Mouse (Mus musculus) CH12.LX (cell line): ENCODE measurements around the gene Bean1. TPM values are rescaled to one million over a fixed set of nuclear protein-coding genes. Genes with fewer than 3 reads are reported as not detected.

Experiments used
- DNase-seq: peaks from one replicate; pipeline ENCODE4 v3.0.0-alpha.2; 2013; ENCODE audit errors: extremely low read depth
- H3K27ac ChIP-seq: 2 replicates; pipeline ENCODE4 v1.5.1; 2012; ENCODE audit warnings: low read depth, mild to moderate bottlenecking, control low read depth, moderate library complexity; ENCODE audit not compliant: insufficient read depth
- H3K27me3 ChIP-seq: replicated peaks from 2 replicates; pipeline ENCODE3; 2012; ENCODE audit warnings: inconsistent platforms
- H3K36me3 ChIP-seq, 2 experiments: replicated peaks in 1 of 2; 2 replicates each; pipeline versions ENCODE3 to v1.6.1; 2012; ENCODE audit warnings: inconsistent platforms in 1 of 2, low read length in 1 of 2, mild to moderate bottlenecking in 1 of 2, mixed read lengths in 1 of 2, moderate library complexity in 1 of 2; ENCODE audit not compliant: control insufficient read depth in 1 of 2, insufficient read depth in 1 of 2
- H3K4me1 ChIP-seq, 2 experiments: 2 replicates each; pipeline ENCODE4 v1.6.1; 2012; ENCODE audit warnings: inconsistent platforms in 1 of 2, moderate library complexity in 1 of 2; ENCODE audit not compliant: insufficient read depth in 2 of 2, control insufficient read depth in 1 of 2
- H3K4me2 ChIP-seq: 2 replicates; pipeline ENCODE4 v1.6.1; 2012; ENCODE audit warnings: low read depth, mild to moderate bottlenecking, control low read depth; ENCODE audit not compliant: poor library complexity, insufficient read depth, severe bottlenecking
- H3K4me3 ChIP-seq, 3 experiments: fragments of 150-350 bp in 1 of 3; sonication (generic) in 1 of 3; replicated peaks in 1 of 3; 2 replicates each; pipeline versions ENCODE3 to v1.5.1; 2011 to 2012; ENCODE audit warnings: low read depth in 2 of 3, low read length in 2 of 3, mild to moderate bottlenecking in 2 of 3, moderate library complexity in 2 of 3, control low read depth in 1 of 3, improper control_type of control experiment in 1 of 3, inconsistent platforms in 1 of 3, mixed read lengths in 1 of 3; ENCODE audit not compliant: poor library complexity in 1 of 3
- H3K79me2 ChIP-seq: replicated peaks from 2 replicates; pipeline ENCODE4 v1.6.1; 2012; ENCODE audit warnings: mild to moderate bottlenecking, moderate library complexity; ENCODE audit not compliant: control insufficient read depth, poor library complexity, insufficient read depth, severe bottlenecking; ENCODE audit errors: extremely low read depth
- H3K9ac ChIP-seq: 2 replicates; pipeline ENCODE4 v1.6.1; 2012; ENCODE audit warnings: low read depth, mild to moderate bottlenecking, control low read depth, moderate library complexity; ENCODE audit not compliant: insufficient read depth
- H3K9me3 ChIP-seq: replicated peaks from 2 replicates; pipeline ENCODE3; 2012; ENCODE audit warnings: low read length, inconsistent platforms, mixed read lengths
- EP300 ChIP-seq: IDR thresholded peaks from 2 replicates; pipeline ENCODE4 v1.6.1; 2011; ENCODE audit warnings: low read length, improper control_type of control experiment
- ETS1 ChIP-seq: conservative IDR thresholded peaks from 2 replicates; pipeline ENCODE4 v1.6.1; 2012; ENCODE audit warnings: low read depth, mild to moderate bottlenecking, inconsistent platforms, low read length, improper control_type of control experiment, moderate library complexity
- GABPA ChIP-seq: IDR thresholded peaks from 2 replicates; pipeline ENCODE4 v1.6.1; 2012; ENCODE audit warnings: low read depth, low read length, improper control_type of control experiment, inconsistent platforms; ENCODE audit not compliant: insufficient replicate concordance
- HCFC1 ChIP-seq: IDR thresholded peaks from 2 replicates; pipeline ENCODE4 v1.6.1; 2012; ENCODE audit warnings: low read depth, mild to moderate bottlenecking, inconsistent platforms, low read length, improper control_type of control experiment
- IRF4 ChIP-seq: IDR thresholded peaks from 2 replicates; pipeline ENCODE4 v1.6.1; 2014; ENCODE audit warnings: low read depth, mild to moderate bottlenecking, inconsistent platforms, low read length, improper control_type of control experiment
- JUN ChIP-seq: IDR thresholded peaks from 2 replicates; pipeline ENCODE4 v1.6.1; 2011; ENCODE audit warnings: low read depth, mild to moderate bottlenecking, low read length, improper control_type of control experiment, moderate library complexity; ENCODE audit not compliant: insufficient read depth
- MAX ChIP-seq: IDR thresholded peaks from 2 replicates; pipeline ENCODE4 v1.6.1; 2011; ENCODE audit warnings: low read length, improper control_type of control experiment
- MAZ ChIP-seq: IDR thresholded peaks from 2 replicates; pipeline ENCODE4 v1.6.1; 2012; ENCODE audit warnings: low read depth, mild to moderate bottlenecking, inconsistent platforms, low read length, improper control_type of control experiment, moderate library complexity
- MYC ChIP-seq: IDR thresholded peaks from 2 replicates; pipeline ENCODE4 v1.6.1; 2011; ENCODE audit warnings: low read depth, mild to moderate bottlenecking, improper control_type of control experiment, low read length
- NRF1 ChIP-seq: IDR thresholded peaks from 2 replicates; pipeline ENCODE4 v1.6.1; 2014; ENCODE audit warnings: low read depth, mild to moderate bottlenecking, inconsistent platforms, low read length, improper control_type of control experiment, moderate library complexity
- PAX5 ChIP-seq: IDR thresholded peaks from 2 replicates; pipeline ENCODE4 v1.6.1; 2012; ENCODE audit warnings: low read length, inconsistent platforms, mixed read lengths
- POLR2AphosphoS2 ChIP-seq: IDR thresholded peaks from 2 replicates; pipeline ENCODE4 v1.6.1; 2011; ENCODE audit warnings: low read depth, low read length, improper control_type of control experiment
- SIN3A ChIP-seq: IDR thresholded peaks from 2 replicates; pipeline ENCODE4 v1.6.1; 2012; ENCODE audit warnings: low read length, improper control_type of control experiment, inconsistent platforms
- TBP ChIP-seq: conservative IDR thresholded peaks from 2 replicates; pipeline ENCODE4 v1.6.1; 2011; ENCODE audit warnings: low read depth, low read length, improper control_type of control experiment
- TCF12 ChIP-seq: IDR thresholded peaks from 2 replicates; pipeline ENCODE4 v1.6.1; 2014; ENCODE audit warnings: low read depth, mild to moderate bottlenecking, inconsistent platforms, low read length, improper control_type of control experiment
- USF1 ChIP-seq: IDR thresholded peaks from 2 replicates; pipeline ENCODE4 v1.6.1; 2014; ENCODE audit warnings: low read depth, mild to moderate bottlenecking, inconsistent platforms, low read length, improper control_type of control experiment
- USF2 ChIP-seq: conservative IDR thresholded peaks from 2 replicates; pipeline ENCODE4 v1.6.1; 2011; ENCODE audit warnings: low read depth, low read length, improper control_type of control experiment
- ZKSCAN1 ChIP-seq: IDR thresholded peaks from 2 replicates; pipeline ENCODE4 v1.6.1; 2012; ENCODE audit warnings: low read depth, inconsistent platforms, low read length, improper control_type of control experiment, borderline replicate concordance
- ZMIZ1 ChIP-seq: IDR thresholded peaks from 2 replicates; pipeline ENCODE4 v1.6.1; 2012; ENCODE audit warnings: low read depth, mild to moderate bottlenecking, inconsistent platforms, low read length, improper control_type of control experiment
- ZNF384 ChIP-seq: IDR thresholded peaks from 2 replicates; pipeline ENCODE4 v1.6.1; 2012; ENCODE audit warnings: low read depth, low read length, improper control_type of control experiment, inconsistent platforms
- dilution Hi-C: fragments of 300-500 bp; cut with MboI; formaldehyde crosslinking; loops from 2 replicates; pipeline ENCODE4 v1.14.3; 2020; ENCODE audit warnings: low sequenced_read_pairs; ENCODE audit not compliant: extremely low pct_unique_long_range_greater_than_20kb, extremely low pct_ligation_motif_present
- in situ Hi-C: fragments of 300-500 bp; cut with MboI; formaldehyde crosslinking; loops from 3 replicates; pipeline ENCODE4 v1.14.3; 2019; ENCODE audit warnings: low sequenced_read_pairs, low pct_ligation_motif_present, low pct_unique_long_range_greater_than_20kb, mixed read lengths
- polyA plus RNA-seq: library from polyadenylated mRNA; unstranded; fragments of >175 nt; gene quantifications from 2 replicates; pipeline ENCODE4 v1.2.1, GENCODE M21; 2012; ENCODE audit warnings: low read depth; ENCODE audit not compliant: insufficient read length
- total RNA-seq, 2 experiments: library from RNA; depleted of rRNA; stranded (reverse); fragments of 300-350 nt in 1 of 2; fragments of >200 nt in 1 of 2; gene quantifications; 2 replicates each; pipeline ENCODE4 v1.2.3; 2012 to 2014

Bean1 gene
- total and polyA plus RNA-seq, 3 experiments: not detected

DNA sequence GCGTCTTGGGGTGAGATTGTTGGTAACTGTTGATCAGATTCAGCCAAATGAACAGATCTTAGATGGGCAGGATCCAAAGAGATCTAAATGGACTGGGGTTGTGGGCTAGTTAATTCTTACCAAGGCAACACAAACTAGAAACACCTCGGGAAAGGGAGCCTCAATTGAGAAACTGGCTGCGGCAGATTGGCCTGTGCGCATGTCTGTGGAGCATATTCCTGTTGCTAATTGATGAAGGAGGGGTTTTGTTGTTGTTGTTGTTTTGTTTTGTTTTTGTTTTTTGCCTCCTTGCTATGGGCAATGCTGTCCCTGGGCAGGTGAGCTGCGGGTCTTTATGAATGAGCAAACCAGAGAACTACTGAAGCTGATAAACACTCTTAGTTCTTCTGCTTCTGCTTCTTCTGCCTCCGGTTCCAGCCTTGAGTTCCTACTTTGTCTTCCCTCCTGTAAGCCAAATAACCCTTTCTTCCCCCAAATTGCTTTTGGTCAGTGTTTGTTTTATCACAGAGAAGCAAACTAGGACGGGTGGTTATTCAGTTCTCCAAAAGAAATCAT is 79.3 kb downstream of the Bean1 start:
- TF ChIP-seq GABPA (no peak), POLR2AphosphoS2 (no peak), JUN (no peak), SIN3A (no peak), TBP (no peak), USF1 (no peak), IRF4 (no peak), ZMIZ1 (no peak), ZNF384 (no peak), NRF1 (no peak), USF2 (no peak), ETS1 (no peak), EP300 (no peak), MYC (no peak), TCF12 (no peak), ZKSCAN1 (no peak), MAX (no peak), HCFC1 (no peak), MAZ (no peak), PAX5 (no peak)
- TF ChIP-seq, all 38 proteins: peak for 0
- in situ Hi-C loops: loop anchor here (10.0 kb wide), 1 partner anchor 85 kb away; the partner anchor contains the start of gene Cmtm3
- peaks cover 2% of the 10 kb centered on the region; the same call in 1 of the 2 replicates for H3K79me2 ChIP-seq
- no peaks in the 10 kb centered on the region for H3K27me3 ChIP-seq
- peaks cover 3 to 13% of the 10 kb centered on the region in 2 experiments for H3K36me3 ChIP-seq
- peaks cover 7 to 49% of the 10 kb centered on the region in 2 experiments for H3K4me1 ChIP-seq
- H3K4me3 ChIP-seq: no peak overlapping the region
- H3K27ac ChIP-seq: no peak overlapping the region
- H3K9ac ChIP-seq: no peak overlapping the region
- no peak overlapping the region for H3K4me2 ChIP-seq
- H3K9me3 ChIP-seq: no peaks in the 10 kb centered on the region
- DNase-seq: no peak
- dilution Hi-C loops: no loop called here
